Mouse (Mus musculus) embryonic facial prominence, embryonic 10.5 days (tissue): Measurements from ENCODE around the gene Iqcf1. TPM values are rescaled to one million over a fixed set of nuclear protein-coding genes. Genes with fewer than 3 reads are reported as not detected.

ENCODE experiments used
- DNase-seq: peaks from one replicate; pipeline ENCODE4 v3.0.0-alpha.2; 2017; ENCODE audit warnings: low spot score
- H3K27ac ChIP-seq: fragments of 300-500 bp; sonication (generic); replicated peaks from 2 replicates; pipeline ENCODE4 v1.5.1; 2016; ENCODE audit warnings: mild to moderate bottlenecking
- H3K27me3 ChIP-seq: fragments of 300-500 bp; sonication (generic); replicated peaks from 2 replicates; pipeline ENCODE4 v1.6.1; 2016; ENCODE audit warnings: low read depth, mild to moderate bottlenecking; ENCODE audit not compliant: poor library complexity, severe bottlenecking
- H3K36me3 ChIP-seq: fragments of 300-500 bp; sonication (generic); replicated peaks from 2 replicates; pipeline ENCODE4 v1.6.1; 2016; ENCODE audit warnings: mild to moderate bottlenecking, moderate library complexity
- H3K4me1 ChIP-seq: fragments of 300-500 bp; sonication (generic); 2 replicates; pipeline ENCODE4 v1.6.1; 2016
- H3K4me3 ChIP-seq: fragments of 300-500 bp; sonication (generic); 2 replicates; pipeline ENCODE4 v1.5.1; 2016; ENCODE audit warnings: mild to moderate bottlenecking, moderate library complexity
- H3K9me3 ChIP-seq: fragments of 300-500 bp; sonication (generic); 2 replicates; pipeline ENCODE4 v1.6.1; 2016; ENCODE audit warnings: mild to moderate bottlenecking
- WGBS: fragments of 180-500 bp; shearing (Covaris S2); methylation state at CpG from one replicate; pipeline ENCODE4 v1.1.7; 2016; 5-methylcytosine and 5-hydroxymethylcytosine counted together
- polyA plus RNA-seq: library from polyadenylated mRNA; unstranded; fragments of >200 nt; fragmentation: Nextera tagmentation; extraction: Ambion mirVana; gene quantifications from 2 replicates; pipeline ENCODE4 v1.2.1, GENCODE M21; 2016

The Iqcf1 gene
- polyA plus RNA-seq, 1 experiment from 2014 or later = not detected

DNA sequence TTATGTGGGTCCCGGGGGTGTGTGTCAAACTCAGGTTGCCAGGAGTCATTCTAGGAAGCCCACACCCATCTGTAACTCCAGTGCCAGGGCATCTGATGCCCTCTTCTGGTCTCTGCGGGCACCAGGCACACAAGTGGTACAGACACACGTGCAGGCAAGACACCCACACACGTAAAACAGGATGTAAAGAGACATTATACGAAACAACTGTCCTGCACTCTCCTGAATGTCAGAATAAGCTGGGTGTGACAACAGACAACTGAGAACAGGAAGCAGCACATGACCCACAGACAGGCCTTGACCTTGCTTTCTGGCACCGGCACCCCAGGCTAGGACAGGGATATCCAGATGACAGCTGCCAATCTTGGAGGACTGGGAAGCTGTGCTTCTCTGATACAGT lies 30.4 kb upstream of the Iqcf1 start:
- H3K9me3 ChIP-seq = no peaks in the 10 kb centered on the region
- no peak overlapping the region; the same call in 1 of the 2 replicates for H3K27ac ChIP-seq
- WGBS = 76% methylated on average over 6 of the region's 6 CpGs
- no peak overlapping the region for H3K4me3 ChIP-seq
- peaks cover 61% of the 10 kb centered on the region for H3K4me1 ChIP-seq
- H3K27me3 ChIP-seq = peaks cover 23% of the 10 kb centered on the region
- no peak for DNase-seq
- H3K36me3 ChIP-seq = peaks cover 25% of the 10 kb centered on the region

GRCm38 (mm10) chr9:106469776-106470175 lies 30.0 kb upstream of the Iqcf1 start:
- DNase-seq = no peak
- H3K27me3 ChIP-seq = peaks cover 18% of the 10 kb centered on the region; the same call in 1 of the 2 replicates
- no peak overlapping the region for H3K4me3 ChIP-seq
- H3K9me3 ChIP-seq = no peaks in the 10 kb centered on the region
- peaks cover 61% of the 10 kb centered on the region for H3K4me1 ChIP-seq
- peaks cover 20% of the 10 kb centered on the region for H3K36me3 ChIP-seq
- no peak overlapping the region; the same call in 1 of the 2 replicates for H3K27ac ChIP-seq
- WGBS = 68% methylated on average over 9 of the region's 9 CpGs

GRCm38 (mm10) chr9:106470991-106471750 lies 28.6 kb upstream of the Iqcf1 start:
- DNase-seq = no peak
- no peaks in the 10 kb centered on the region for H3K9me3 ChIP-seq
- H3K36me3 ChIP-seq = peaks cover 6% of the 10 kb centered on the region; the same call in 1 of the 2 replicates
- H3K27ac ChIP-seq = peak overlapping the region; percentile 31; the same call in 1 of the 2 replicates
- H3K4me3 ChIP-seq = peak overlapping the region; percentile 35; the same call in 1 of the 2 replicates
- H3K4me1 ChIP-seq = peaks cover 63% of the 10 kb centered on the region
- WGBS = 61% methylated on average over 14 of the region's 14 CpGs
- peaks cover 6% of the 10 kb centered on the region; the same call in 1 of the 2 replicates for H3K27me3 ChIP-seq

DNA sequence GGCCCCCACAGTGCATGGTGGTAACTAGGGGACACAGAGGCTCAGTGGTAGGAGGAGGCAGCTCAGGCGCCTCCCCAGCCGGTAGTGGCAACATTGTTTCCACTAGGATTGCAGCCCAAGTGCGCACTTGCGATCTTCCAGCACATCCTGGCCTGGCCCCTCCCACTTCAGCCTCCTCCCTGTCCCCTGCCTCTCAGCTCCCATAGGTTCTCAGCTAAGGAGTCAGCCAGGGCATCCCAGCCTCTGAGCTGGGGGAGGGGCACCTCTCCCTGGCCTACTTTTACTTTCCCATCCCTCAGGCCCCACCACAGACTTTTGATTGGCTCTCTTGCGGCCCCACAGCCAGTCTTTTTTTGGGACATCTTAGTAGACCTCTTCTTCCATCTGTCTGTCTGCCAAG lies 27.9 kb upstream of the Iqcf1 start:
- peaks cover 6% of the 10 kb centered on the region; the same call in 1 of the 2 replicates for H3K27me3 ChIP-seq
- peaks cover 70% of the 10 kb centered on the region for H3K4me1 ChIP-seq
- peak overlapping the region; percentile 35 for H3K4me3 ChIP-seq
- H3K27ac ChIP-seq = peak overlapping the region; percentile 31; the same call in 1 of the 2 replicates
- 0 out of 2 replicates have a peak, but pooled peaks cover 2% of the 10 kb centered on the region for H3K36me3 ChIP-seq
- peak; percentile 73 for DNase-seq
- WGBS = 7% methylated on average over 5 of the region's 5 CpGs
- H3K9me3 ChIP-seq = no peaks in the 10 kb centered on the region

- WGBS = 69% methylated on average over 4 of the region's 4 CpGs
- Histone ChIP-seq H3K4me1 (peaks cover 70% of the 10 kb centered on the region), H3K4me3 (no peak overlapping the region), H3K9me3 (no peaks in the 10 kb centered on the region), H3K27ac (peak overlapping the region; percentile 37; the same call in 1 of the 2 replicates), H3K27me3 (peaks cover 6% of the 10 kb centered on the region; the same call in 1 of the 2 replicates), H3K36me3 (no peaks in the 10 kb centered on the region)
- no peak for DNase-seq
Observed at GRCm38 (mm10) chr9:106472321-106472720, 27.4 kb upstream of the Iqcf1 start.

DNA sequence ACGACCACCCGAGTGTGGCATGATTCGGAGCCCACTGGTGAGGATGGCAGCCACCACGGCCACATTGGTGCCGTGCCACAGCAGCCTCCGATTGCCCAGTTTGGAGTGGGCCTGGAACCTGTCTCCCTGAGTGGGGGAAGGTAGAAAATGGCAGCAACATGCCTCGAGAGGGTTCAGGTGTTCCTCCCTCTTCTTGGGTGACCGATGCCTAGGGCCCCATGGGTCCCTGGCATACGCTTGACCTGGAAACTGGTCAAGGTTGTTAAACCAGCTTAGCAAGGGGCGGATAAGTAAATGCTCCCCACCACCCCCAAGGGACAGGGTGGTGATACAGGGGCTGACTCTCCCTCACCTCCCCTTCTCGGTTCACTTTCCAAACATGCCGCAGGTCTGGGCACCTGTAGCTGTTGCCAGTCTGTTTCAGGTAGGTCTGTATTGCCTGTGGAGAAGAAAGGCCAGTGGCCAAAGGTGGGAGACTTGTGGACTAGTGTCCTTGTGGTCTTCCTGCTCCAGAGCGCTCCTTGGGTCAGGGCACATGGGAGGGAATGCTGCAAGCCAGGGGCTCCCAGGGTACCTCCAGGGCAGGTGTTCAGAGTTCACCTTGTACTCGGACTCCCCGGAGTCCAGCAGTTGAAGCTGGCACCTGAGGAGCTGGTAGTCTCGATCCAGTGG lies 26.6 kb upstream of the Iqcf1 start:
- WGBS = 90% methylated on average over 16 of the region's 16 CpGs
- Histone ChIP-seq H3K27ac (0 out of 2 replicates have a peak overlapping the region, but pooled peaks have one; percentile 77), H3K36me3 (no peaks in the 10 kb centered on the region), H3K4me1 (peaks cover 78% of the 10 kb centered on the region), H3K27me3 (peaks cover 6% of the 10 kb centered on the region; the same call in 1 of the 2 replicates), H3K9me3 (no peaks in the 10 kb centered on the region), H3K4me3 (no peak overlapping the region)
- no peak for DNase-seq

DNA sequence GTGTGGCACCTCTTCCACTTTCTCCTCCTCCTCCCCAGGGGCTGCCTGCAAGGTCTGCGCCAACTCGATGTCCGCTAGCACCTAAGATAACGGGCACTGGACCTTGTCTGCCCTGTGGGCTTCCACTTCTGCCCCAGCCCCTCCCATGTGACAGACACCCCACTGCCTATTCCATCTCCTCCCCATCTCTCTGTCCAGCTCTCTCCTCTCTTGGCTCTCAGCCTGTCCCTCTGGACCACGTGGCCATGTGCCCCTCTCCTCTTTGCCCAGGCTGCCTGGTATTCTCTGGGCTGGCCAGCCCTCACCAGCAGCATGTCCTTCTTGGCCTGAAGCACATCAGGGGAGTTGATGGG lies 26.0 kb upstream of the Iqcf1 start:
- Histone ChIP-seq H3K27ac (peak overlapping the region; percentile 77), H3K27me3 (peaks cover 6% of the 10 kb centered on the region; the same call in 1 of the 2 replicates), H3K9me3 (no peaks in the 10 kb centered on the region), H3K36me3 (no peaks in the 10 kb centered on the region), H3K4me3 (no peak overlapping the region), H3K4me1 (peaks cover 80% of the 10 kb centered on the region)
- 77% methylated on average over 5 of the region's 5 CpGs for WGBS
- DNase-seq = no peak

GRCm38 (mm10) chr9:106474456-106474855 lies 25.3 kb upstream of the Iqcf1 start:
- Histone ChIP-seq H3K27ac (peak overlapping the region; percentile 77), H3K4me3 (peak overlapping the region; percentile 35)
- WGBS = 3% methylated on average over 6 of the region's 6 CpGs

GRCm38 (mm10) chr9:106475046-106475445 lies 24.7 kb upstream of the Iqcf1 start:
- Histone ChIP-seq H3K9me3 (no peaks in the 10 kb centered on the region), H3K27me3 (peaks cover 6% of the 10 kb centered on the region; the same call in 1 of the 2 replicates), H3K4me1 (peaks cover 70% of the 10 kb centered on the region), H3K36me3 (peaks cover 9% of the 10 kb centered on the region), H3K4me3 (peak overlapping the region; percentile 35), H3K27ac (peak overlapping the region; percentile 77)
- 63% methylated on average over 7 of the region's 7 CpGs for WGBS
- no peak for DNase-seq

More at GRCm38 (mm10) chr9:106474456-106474855, 25.3 kb upstream of the Iqcf1 start:
- no peaks in the 10 kb centered on the region for H3K9me3 ChIP-seq
- peaks cover 4% of the 10 kb centered on the region for H3K36me3 ChIP-seq
- H3K4me1 ChIP-seq = peaks cover 76% of the 10 kb centered on the region
- peak; percentile 89 for DNase-seq
- H3K27me3 ChIP-seq = peaks cover 6% of the 10 kb centered on the region; the same call in 1 of the 2 replicates

- WGBS = 88% methylated on average over 10 of the region's 10 CpGs
- peaks cover 15% of the 10 kb centered on the region for H3K36me3 ChIP-seq
- H3K9me3 ChIP-seq = no peaks in the 10 kb centered on the region
- peaks cover 69% of the 10 kb centered on the region for H3K4me1 ChIP-seq
- DNase-seq = no peak
- peaks cover 6% of the 10 kb centered on the region; the same call in 1 of the 2 replicates for H3K27me3 ChIP-seq
- peak within 1 kb of the TSS; percentile 77 for H3K27ac ChIP-seq
- H3K4me3 ChIP-seq = peak within 1 kb of the TSS; percentile 81
Observed at GRCm38 (mm10) chr9:106475663-106476001, 24.1 kb upstream of the Iqcf1 start, which contains the start of gene Rrp9. Gene Rrp9 (plus strand): TSS chr9:106475963.

- H3K36me3 ChIP-seq = peaks cover 22% of the 10 kb centered on the region
- WGBS = 36% methylated on average over 16 of the region's 16 CpGs
- H3K4me1 ChIP-seq = peaks cover 66% of the 10 kb centered on the region
- DNase-seq = no peak
- H3K27ac ChIP-seq = peak overlapping the region; percentile 68
- H3K27me3 ChIP-seq = peaks cover 2% of the 10 kb centered on the region; the same call in 1 of the 2 replicates
- H3K4me3 ChIP-seq = peak overlapping the region; percentile 81
- no peaks in the 10 kb centered on the region for H3K9me3 ChIP-seq
Observed at GRCm38 (mm10) chr9:106476002-106476923, 23.5 kb upstream of the Iqcf1 start.
